Mouse (Mus musculus) left cerebral cortex, postnatal 10 days (tissue): ENCODE measurements at regions not wholly inside any gene's neighbourhood (a gene's known extent, or its start where the extent isn't known, plus 50 kb on each side); places are given as distances from the start of the nearest gene placed in this dataset.
A peak's percentile ranks its signal among the peaks of the same experiment; 100 is the strongest.
"Not testable (repeated sequence)": the region's sequence is repeated elsewhere in the genome, so short reads cannot be mapped to it uniquely, and the experiment has no call there.

ENCODE experiments used
- DNase-seq, 2 experiments: peaks; one replicate each; pipeline ENCODE4 v3.0.0; 2021 to 2022; ENCODE audit warnings: low spot score in 2 of 2, mixed read lengths in 1 of 2; ENCODE audit errors: extremely low spot score in 1 of 2
- intact Hi-C: fragments of 180-260 bp; cut with DNase I; formaldehyde crosslinking; loops from one replicate; pipeline ENCODE4 v1.15.1; 2025

- DNase-seq: peak in 1 of 2 experiments; percentile 22
- intact Hi-C loops: no loop called here
Measured at GRCm38 (mm10) chr1:17250723-17251122, 895.0 kb downstream of the Crisp4 start.

GRCm38 (mm10) chr1:17244186-17244585 is 901.5 kb downstream of the Crisp4 start:
- no peak for DNase-seq
- intact Hi-C loops: no loop called here

GRCm38 (mm10) chr1:17240291-17240690 is 905.4 kb downstream of the Crisp4 start:
- intact Hi-C loops, DNase-seq: not testable (repeated sequence)
